Mouse (Mus musculus): ENCODE measurements around the gene Xiap. TPM values are rescaled to one million over a fixed set of nuclear protein-coding genes. Genes with fewer than 3 reads are reported as not detected.

Xiap gene
- polyA plus RNA-seq, 1 experiment from 2014 or later: 12.1 TPM

GRCm38 (mm10) chrX:42151903-42152369 lies 92.5 kb downstream of the Xiap start:
- H3K27ac ChIP-seq: peak overlapping the region; percentile 95
- no peaks in the 10 kb centered on the region for H3K4me1 ChIP-seq (replicated peaks)
- H3K4me2 ChIP-seq (replicated peaks): peak overlapping the region; percentile 46
- peak overlapping the region; percentile 51 for H3K9ac ChIP-seq
- peak; percentile 65 for ATAC-seq
- H3K4me3 ChIP-seq (replicated peaks): peak overlapping the region; percentile 57
- H3K27me3 ChIP-seq (replicated peaks): no peaks in the 10 kb centered on the region
- no peaks in the 10 kb centered on the region for H3K36me3 ChIP-seq
- WGBS: 16% methylated on average over 17 of the region's 17 CpGs
- H3K9me3 ChIP-seq: no peaks in the 10 kb centered on the region

GRCm38 (mm10) chrX:42153056-42153455 lies 93.6 kb downstream of the Xiap start:
- Histone ChIP-seq H3K4me3 (replicated peaks) (no peak overlapping the region), H3K36me3 (no peaks in the 10 kb centered on the region)
- 22% methylated on average over 4 of the region's 4 CpGs for WGBS

More at GRCm38 (mm10) chrX:42153056-42153455, 93.6 kb downstream of the Xiap start:
- H3K27me3 ChIP-seq (replicated peaks): no peaks in the 10 kb centered on the region
- no peak overlapping the region for H3K9ac ChIP-seq
- no peaks in the 10 kb centered on the region for H3K4me1 ChIP-seq (replicated peaks)
- no peak overlapping the region for H3K27ac ChIP-seq
- H3K9me3 ChIP-seq: no peaks in the 10 kb centered on the region
- H3K4me2 ChIP-seq (replicated peaks): peak overlapping the region; percentile 46
- no peak for ATAC-seq

Other genes starting within 250 kb of the Xiap start
- 55.6 and 72.7 TPM in 2 replicates for gene Thoc2, start 139.0 kb upstream of the Xiap start, polyA plus RNA-seq (2015; fragmentation: Nextera tagmentation; extraction: Ambion mirVana)
- gene Stag2, start 89.6 kb downstream of the Xiap start, polyA plus RNA-seq (2015; fragmentation: Nextera tagmentation; extraction: Ambion mirVana): 29.7 and 34.8 TPM in 2 replicates

All from intestine, embryonic 15.5 days (tissue).